Mouse (Mus musculus) megakaryocyte progenitor cell, adult 5-6 weeks (primary cell): Measurements from ENCODE around the gene Osbp2. TPM values are rescaled to one million over a fixed set of nuclear protein-coding genes. Genes with fewer than 3 reads are reported as not detected.
A peak's percentile ranks its signal among the peaks of the same experiment; 100 is the strongest.
"Not testable (repeated sequence)": the region's sequence is repeated elsewhere in the genome, so short reads cannot be mapped to it uniquely, and the experiment has no call there.

ENCODE experiments used
- ATAC-seq: replicated peaks from 2 replicates; pipeline ENCODE4 v1.8.0; 2016; ENCODE audit warnings: mild to moderate bottlenecking, moderate TSS enrichment, inconsistent platforms; ENCODE audit not compliant: poor library complexity
- total RNA-seq, 2 experiments: library from RNA; stranded (forward) in 1 of 2; stranded (reverse) in 1 of 2; fragments of 157-497, 149-512 nt in 1 of 2; fragments of 200-1000 nt in 1 of 2; gene quantifications; 2 replicates each; pipeline versions ENCODE4 v1.2.3 to v1.2.4; 2015 to 2017

Gene Osbp2
- not detected in 2 replicates for total RNA-seq (2015)
- not detected in 2 replicates for total RNA-seq (2017)

GRCm38 (mm10) chr11:3863454-3864112 is at the start of gene Osbp2:
Gene Osbp2 (minus strand): TSS chr11:3863903.
- peak; percentile 95 for ATAC-seq

GRCm38 (mm10) chr11:3912875-3913271 is 49.2 kb upstream of the Osbp2 start:
- ATAC-seq: 0 out of 2 replicates have a peak, but pooled peaks have one; percentile 7

- no peak for ATAC-seq
These were observed 48.6 kb upstream of the Osbp2 start for GRCm38 (mm10) chr11:3912100-3912874.

- not testable (repeated sequence) for ATAC-seq
These were observed 47.7 kb upstream of the Osbp2 start for GRCm38 (mm10) chr11:3911440-3911839.

- ATAC-seq: no peak
These were observed 47.0 kb upstream of the Osbp2 start for GRCm38 (mm10) chr11:3910513-3911310.

- no peak for ATAC-seq
These were observed 45.5 kb upstream of the Osbp2 start for GRCm38 (mm10) chr11:3909236-3909635.

GRCm38 (mm10) chr11:3905446-3905845 is 41.7 kb upstream of the Osbp2 start:
- no peak for ATAC-seq

- ATAC-seq: no peak
These were observed 41.0 kb upstream of the Osbp2 start for GRCm38 (mm10) chr11:3904673-3905072.

- ATAC-seq: peak; percentile 58
These were observed 39.3 kb upstream of the Osbp2 start for GRCm38 (mm10) chr11:3903046-3903445.

GRCm38 (mm10) chr11:3902516-3902915 is 38.8 kb upstream of the Osbp2 start:
- no peak for ATAC-seq

- no peak for ATAC-seq
These were observed 36.6 kb upstream of the Osbp2 start for GRCm38 (mm10) chr11:3900296-3900695.

- no peak for ATAC-seq
These were observed 32.2 kb upstream of the Osbp2 start for GRCm38 (mm10) chr11:3895933-3896332.

- ATAC-seq: no peak
These were observed 31.8 kb upstream of the Osbp2 start for GRCm38 (mm10) chr11:3895458-3895857.

GRCm38 (mm10) chr11:3894406-3895281 is 30.9 kb upstream of the Osbp2 start, which contains the start of the genes 4921536K21Rik and Dusp18:
Gene 4921536K21Rik (minus strand): TSS chr11:3895098.
Gene Dusp18 (plus strand): TSS chr11:3895240.
- ATAC-seq: peak; percentile 100

- no peak for ATAC-seq
These were observed 30.3 kb upstream of the Osbp2 start for GRCm38 (mm10) chr11:3893970-3894369.

GRCm38 (mm10) chr11:3887331-3887730 is 23.6 kb upstream of the Osbp2 start:
- peak; percentile 99 for ATAC-seq

- ATAC-seq: no peak
These were observed 20.0 kb upstream of the Osbp2 start for GRCm38 (mm10) chr11:3883711-3884110.

- peak; percentile 95 for ATAC-seq
These were observed 16.1 kb upstream of the Osbp2 start for GRCm38 (mm10) chr11:3879836-3880235.

GRCm38 (mm10) chr11:3878660-3879059 is 15.0 kb upstream of the Osbp2 start:
- ATAC-seq: no peak

- no peak for ATAC-seq
These were observed 12.7 kb upstream of the Osbp2 start for GRCm38 (mm10) chr11:3876419-3876818.
